Mouse (Mus musculus) adrenal gland, adult 18-20 months (tissue): Measurements from ENCODE around the gene Slco2b1. TPM values are rescaled to one million over a fixed set of nuclear protein-coding genes. Genes with fewer than 3 reads are reported as not detected.
"Not testable (repeated sequence)": the region's sequence is repeated elsewhere in the genome, so short reads cannot be mapped to it uniquely, and the experiment has no call there.

ENCODE experiments used
- DNase-seq, 2 experiments: peaks; one replicate each; pipeline ENCODE4 v3.0.0; 2021 to 2022; ENCODE audit warnings: low spot score in 2 of 2
- total RNA-seq, 2 experiments: library from RNA; stranded (reverse); gene quantifications; 1 replicate in 1 of 2; 2 replicates in 1 of 2; pipeline ENCODE4 v1.2.3; 2021

The Slco2b1 gene
- total RNA-seq, 2 experiments from 2014 or later, result 21.0 to 25.3 TPM

DNA sequence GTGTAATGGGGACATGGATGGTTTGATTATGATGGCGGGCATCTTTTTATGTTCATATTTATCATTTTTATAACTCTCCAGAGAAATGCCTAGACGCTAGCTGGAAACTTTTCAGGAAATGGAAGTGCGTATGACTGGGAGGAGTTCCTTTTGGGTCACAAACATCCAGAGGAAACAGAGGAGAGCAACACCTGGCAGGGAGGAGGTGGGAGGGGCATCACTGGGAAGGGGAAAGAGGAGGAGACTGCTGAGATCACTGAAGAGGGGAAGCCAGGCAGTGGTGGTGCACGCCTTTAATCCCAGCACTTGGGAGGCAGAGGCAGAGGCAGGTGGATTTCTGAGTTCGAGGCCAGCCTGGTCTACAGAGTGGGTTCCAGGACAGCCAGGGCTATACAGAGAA, 16.7 kb downstream of the Slco2b1 start:
- not testable (repeated sequence) for DNase-seq

DNA sequence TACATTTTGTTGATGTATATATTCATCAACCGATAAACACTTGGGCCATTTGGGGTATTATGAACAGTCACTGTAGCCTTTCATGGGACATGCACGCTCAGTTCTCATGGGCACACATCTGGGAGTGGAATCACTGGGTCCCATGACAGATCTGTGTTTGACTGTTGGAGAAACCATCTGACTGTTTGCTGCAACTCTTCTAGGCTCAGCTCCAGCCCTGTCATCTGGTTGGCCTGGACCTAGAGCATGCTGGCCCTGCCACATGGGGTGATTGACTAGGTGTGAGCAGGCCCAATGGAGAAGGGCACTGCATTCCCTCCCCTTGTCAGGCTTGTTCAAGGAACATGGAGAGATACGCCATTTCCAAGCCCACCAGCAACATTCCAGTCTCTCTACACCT, 17.2 kb downstream of the Slco2b1 start:
- no peak for DNase-seq

DNA sequence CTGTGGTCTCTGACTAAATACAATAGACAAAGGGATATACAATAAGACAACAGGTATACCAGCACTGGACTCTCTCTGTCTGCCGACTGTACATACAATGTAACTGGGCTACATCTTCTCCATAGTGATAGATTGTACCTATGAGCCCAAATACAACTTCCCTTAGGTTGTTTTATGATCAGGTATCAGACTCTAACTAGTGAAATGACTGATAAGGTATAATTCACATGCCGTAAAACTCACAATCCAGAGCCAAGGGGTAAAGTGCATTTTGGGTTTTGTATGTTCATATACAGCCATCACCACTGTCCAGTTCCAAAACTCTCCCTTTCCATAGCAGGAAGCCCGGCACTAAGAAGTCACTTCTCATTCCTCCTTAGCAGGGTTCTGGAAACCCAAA, 17.8 kb downstream of the Slco2b1 start:
- no peak for DNase-seq

DNA sequence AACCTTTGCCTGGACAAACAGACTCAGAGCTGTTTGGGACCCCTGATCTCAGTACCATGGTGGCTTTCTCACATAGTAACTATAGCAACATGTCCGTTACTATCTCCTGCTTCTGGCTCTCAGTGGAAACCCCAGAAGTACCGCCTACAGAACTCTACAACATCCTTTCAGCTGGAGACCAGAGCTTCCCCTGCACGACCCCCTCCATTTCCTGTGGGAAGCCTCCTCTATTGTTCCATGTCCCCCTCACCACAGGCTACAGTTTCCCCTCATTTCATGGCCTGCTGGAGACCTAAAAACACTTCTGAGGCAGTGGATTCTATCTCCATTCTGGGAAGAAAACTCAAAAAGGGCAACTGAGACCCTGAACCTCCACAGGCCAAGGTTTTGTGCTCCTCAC, 18.7 kb downstream of the Slco2b1 start:
- no peak for DNase-seq

DNA sequence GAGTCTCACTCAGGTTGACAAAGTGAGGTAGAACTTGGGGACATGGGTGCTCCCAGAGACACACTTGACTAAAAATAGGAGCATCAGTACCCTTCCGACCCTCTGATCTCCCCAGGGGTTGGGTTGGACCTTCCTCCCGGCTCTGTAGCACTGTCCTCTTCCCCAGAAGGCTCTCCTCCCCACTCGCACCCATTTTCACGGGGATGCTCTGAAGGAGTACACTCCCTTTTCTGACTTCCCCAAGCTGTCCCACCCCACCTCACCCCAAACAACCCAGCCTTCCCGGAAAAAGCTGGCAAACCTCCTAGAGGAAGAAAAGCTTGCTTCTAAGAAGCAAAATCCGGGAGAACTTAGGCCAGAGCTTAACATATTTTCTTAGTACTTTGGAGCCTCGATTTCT, 20.3 kb downstream of the Slco2b1 start:
- DNase-seq, result no peak

DNA sequence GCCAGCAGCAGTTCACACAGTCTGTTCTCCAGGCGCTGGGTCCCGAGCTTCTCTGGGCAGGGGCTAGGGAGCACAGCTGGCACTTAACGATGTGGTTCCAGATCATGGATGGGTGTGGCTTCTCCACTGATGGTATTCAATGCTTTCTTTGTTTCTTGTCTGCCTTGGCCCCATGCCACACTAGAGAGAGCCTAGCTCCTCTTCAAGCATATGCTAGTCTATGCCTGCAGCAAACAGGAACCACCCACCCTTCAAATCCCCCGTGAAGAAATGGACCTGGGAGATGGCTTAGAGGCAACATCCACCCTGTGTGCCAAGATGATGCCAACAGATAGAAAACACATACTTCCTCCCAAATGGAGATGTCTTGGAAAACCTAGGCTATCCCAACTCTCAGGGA, 27.1 kb downstream of the Slco2b1 start:
- no peak for DNase-seq

DNA sequence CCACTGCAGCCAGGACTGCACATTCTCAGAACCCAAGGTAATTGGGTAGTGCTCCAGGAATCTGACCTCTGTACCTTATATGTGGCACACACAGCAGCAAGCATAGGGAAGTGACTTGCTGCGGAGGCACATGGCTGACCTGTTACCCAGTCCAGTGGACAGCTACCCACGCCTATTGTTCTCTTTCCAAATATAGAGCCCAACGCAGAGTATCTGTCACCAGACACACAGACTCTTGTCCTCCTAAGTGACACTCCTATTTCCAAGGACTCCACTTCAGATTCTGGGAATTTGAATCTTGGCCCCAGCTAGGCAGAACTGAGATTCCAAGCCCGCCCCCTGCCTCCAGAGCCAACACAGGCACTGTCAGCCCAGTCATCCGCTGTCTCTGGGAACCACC, 30.4 kb downstream of the Slco2b1 start:
- DNase-seq, result no peak

DNA sequence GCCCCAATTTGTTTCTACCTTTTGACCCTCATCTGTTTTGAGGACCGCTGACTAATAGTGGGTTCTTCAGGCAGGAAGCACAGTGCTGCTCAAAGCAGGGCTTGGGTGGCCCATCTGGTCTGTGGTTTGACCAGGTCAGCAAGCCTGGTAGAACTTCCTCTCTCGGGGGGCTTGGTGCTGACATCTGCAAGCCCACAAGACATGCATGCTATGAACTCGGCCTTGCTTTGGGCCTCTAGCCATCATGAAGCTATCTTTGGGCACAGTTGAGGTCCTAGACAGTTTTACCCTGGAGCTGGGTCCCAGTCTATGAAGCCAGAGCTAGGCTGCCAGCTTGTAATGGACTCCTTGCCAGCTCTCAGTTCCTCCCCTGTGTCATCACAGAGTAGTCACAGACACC, 36.2 kb downstream of the Slco2b1 start:
- no peak for DNase-seq

DNA sequence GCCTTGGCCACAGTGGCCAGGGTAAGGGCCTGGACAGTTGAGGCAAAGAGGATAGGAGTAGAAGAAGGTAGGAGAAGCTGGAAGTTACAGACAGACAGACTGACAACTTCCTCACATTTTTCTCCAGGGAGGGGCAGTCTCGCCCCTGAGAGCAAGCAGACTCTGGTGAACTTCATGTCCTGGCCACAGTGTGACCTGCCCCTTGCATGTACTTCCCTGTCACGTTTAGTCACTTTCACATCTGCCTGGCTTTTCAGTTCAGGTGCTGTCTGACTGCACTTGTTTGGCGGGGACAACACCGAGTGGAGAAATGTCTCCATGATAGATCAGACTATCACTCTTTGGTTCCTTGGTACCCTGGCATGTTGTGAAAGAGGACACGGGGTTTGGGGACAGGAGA, 36.9 kb downstream of the Slco2b1 start:
- no peak for DNase-seq

DNA sequence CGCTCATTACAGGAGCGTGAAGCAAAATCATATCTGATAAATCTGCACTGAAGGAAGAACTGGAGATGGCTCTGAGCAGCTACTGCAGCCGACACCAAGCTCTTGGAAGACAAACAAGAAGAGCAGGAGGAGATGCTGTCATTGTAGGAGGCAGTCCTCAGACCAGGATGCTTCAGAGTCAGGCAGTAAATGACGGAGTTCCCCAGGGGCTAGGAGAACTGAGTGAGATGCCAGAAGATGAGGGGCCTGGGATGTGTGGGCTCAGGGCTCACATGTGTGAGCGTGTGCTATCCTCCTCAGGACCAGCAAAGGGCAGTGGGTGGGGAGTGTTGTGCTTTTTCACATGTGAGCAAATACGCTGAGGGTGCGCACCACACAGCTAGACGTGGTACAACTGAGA, 38.0 kb downstream of the Slco2b1 start:
- no peak for DNase-seq

DNA sequence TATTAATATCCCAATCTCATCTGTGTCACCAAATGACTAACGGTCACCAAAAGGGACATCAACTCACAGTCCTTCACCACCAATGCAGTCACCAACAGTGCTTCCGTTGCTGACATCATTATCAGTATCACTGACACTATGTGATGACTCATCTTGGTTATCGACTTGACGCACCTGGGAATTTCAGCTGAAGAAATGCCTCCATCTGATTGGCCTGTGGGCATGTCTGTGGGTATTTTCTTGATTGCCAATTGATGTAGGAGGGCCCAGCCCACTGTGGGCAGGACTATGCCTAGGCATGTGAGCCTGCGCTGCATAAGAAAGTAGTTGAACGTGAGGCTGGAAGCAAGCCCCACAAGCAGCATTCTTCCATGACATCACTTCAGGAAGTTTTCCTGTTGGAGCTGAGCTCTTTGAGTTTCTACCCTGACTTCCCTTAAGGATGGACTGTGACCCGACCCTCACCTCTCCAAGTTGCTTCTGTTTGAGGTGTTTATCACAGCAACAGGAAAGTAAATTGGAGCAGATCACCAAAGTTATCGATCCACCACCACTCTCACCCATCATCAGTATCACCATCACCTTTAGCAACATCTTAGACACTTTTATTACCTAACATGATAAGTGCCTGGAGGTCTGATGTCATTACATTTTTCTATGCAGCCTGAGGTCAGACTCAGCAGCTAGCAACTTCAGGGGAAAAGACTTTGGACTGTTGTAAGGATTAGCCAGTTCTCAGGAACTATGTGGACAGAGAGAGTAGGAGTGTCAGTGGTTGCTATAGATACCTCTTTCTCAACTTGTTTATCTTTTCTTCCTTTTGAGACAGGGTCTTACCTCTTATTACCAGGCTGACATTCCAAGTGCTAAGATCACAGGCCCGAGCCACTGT, 39.4 kb downstream of the Slco2b1 start:
- DNase-seq, result no peak

DNA sequence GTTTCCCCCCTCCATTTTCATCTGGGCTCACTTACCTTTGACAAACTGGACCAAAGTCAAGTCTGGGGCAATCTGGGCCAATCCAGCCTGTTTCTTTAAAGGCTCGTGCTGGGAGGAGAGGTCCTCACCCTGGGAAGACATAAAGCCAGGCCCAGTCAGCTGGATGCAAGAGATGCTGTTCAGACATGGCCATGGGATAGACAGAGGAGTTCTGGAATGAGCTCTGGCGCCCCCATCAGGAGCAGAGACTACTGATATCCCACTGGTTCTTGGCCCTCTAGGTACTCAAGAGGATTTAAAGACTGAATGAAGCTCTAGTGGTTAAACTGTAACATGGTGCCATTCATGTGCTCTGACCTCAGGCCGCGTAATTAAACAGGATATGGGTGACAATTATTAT, 40.2 kb downstream of the Slco2b1 start:
- no peak for DNase-seq

DNA sequence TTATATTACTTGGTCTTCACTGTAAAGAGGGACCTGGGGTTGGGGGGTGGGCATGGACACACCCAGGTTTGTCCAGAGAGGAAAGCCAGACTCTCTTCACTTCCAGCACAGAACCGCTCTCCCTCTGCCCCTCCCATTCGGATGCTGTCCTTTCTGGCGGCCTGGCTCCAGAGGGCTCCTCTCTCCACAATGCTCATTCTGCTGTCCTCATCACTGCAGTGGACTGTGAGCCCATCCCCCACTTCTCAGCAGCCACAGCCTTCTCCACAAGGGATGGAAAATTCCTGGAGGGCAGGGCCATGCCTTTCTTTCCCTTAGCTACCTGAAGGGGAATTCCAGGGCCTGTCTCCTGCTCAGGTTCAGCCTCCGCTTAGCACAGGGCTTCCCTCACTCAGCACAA, 42.3 kb downstream of the Slco2b1 start:
- DNase-seq, result peak in 1 of 2 experiments; percentile 45

DNA sequence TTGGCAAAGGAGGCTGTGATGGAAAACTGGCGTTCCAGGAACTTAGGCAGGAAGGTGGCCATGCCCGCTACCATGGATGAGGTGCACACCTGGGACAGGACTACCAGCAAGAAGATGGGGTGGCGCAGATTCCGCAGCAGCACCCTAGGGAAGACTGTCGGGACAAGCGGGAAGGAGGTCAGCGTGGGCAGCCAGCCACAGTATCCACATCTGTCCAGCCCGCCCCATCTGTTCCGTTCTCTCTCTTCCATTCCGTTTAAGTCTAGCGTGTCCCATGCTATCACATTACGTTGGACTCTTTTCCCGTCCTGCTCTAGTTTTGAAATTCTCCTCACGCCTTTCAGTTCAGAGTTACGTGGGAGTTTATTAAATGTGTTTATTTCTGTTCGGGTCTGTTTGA, 44.0 kb downstream of the Slco2b1 start:
- no peak for DNase-seq

DNA sequence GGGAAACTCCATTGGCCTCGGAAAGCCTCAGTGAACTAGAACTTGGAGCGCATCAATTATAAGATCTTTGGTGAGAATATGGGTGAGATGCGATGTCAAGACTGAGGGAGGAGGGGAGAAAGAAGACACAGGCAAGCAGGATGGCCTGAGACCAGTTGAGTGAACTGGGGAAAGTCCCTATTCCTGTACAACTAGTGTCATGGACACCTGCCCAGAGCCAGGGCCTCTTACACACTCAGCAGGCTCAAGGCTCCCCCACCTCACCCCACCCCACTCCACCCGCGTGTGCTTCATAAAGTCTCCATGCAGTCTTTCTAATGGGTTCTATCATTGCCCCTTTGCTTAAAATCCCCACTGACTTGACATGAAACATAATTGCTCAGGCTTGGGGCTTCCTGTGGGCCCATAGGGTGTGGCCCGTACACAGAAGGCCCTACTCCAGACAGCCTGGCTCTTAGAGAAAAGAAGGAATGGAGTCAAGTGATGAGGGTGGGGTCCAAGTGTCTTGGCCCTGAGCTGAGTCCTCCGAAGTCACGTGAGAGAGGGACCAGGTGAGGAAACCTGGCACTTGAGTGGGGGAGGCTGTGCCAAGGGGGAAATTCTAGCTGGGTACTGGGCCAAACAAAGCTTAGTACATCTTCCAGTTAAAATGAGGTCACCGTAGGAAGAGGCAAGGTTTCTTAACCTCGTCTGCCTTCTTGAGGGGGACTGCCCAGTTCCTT, 45.2 kb downstream of the Slco2b1 start:
- no peak for DNase-seq

DNA sequence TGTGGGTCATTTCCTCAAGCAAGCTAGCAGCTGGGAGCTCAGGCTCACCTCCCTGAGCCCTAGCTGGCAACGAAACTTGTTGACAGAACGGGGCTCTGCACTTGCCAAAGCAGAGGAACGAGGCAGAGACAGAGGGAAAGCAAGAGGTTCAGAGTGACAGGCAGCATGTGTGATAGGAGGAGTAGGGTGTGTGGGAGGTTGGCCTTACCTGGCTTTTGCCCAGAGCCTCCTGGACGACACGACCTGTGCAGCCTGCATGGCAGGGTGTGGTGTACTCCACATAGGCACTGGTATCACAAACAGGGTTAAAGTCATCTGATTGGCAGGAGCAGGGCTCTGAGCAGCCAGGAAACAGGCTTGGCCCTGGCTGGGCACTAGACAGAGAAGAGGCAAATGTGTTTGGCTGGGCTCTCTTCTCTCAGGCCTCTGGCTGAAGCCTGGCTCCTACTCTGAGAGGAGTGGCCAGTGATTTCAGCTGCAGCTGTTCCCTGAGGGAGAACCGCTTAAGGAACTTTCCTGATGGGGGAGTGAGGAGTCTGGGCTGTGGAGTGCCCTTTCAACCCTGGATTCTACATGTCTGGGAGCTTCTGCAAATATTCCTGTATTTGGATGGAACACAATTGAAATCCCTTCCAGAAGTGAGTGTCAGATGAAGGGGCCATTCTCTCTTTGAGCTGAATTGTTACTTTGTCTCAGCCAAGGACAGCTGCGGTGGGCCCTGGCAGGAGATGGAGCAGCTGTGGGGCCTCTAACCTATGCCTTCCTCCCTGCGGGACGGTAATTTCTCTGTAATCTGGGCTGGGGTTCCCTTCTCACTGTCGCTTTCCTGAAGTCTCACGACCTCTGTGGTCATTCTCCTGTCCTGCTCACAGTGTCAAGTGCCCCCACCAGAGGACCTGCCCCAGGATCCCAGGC, 46.3 kb downstream of the Slco2b1 start:
- DNase-seq, result no peak

DNA sequence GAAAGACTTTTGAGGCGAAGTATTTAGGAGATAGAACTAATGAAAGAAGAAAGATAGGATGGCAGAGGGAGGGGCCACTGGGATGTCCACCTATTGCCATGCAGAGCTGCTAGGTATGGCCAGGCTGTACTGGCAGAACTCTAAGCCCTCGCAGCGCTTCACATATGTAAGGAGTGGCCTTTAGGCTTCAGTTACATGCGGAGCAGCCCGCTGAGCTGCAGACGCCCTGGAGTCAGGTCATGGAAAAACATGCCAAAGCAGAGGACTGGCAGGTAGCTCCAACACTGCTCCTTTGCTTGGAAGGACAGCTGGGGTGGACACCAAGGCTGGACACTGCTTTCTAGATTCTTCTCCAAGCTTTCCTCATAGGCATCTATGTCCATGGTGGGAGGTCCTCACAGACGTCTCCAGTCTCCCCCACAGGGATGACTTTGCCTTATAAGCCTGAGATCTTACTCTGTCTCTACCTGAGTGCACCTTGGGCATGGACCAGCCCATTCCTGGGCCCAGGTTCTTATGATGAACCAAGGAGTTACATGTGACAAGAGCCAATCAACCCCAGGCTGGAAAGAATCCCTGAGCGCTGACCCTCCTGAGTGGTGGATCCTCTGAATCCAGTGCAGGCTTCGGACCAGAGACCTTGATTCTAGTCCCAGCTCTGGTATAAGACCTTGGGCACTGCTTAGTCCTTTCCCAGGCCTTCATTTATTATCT, 47.5 kb downstream of the Slco2b1 start:
- no peak for DNase-seq

DNA sequence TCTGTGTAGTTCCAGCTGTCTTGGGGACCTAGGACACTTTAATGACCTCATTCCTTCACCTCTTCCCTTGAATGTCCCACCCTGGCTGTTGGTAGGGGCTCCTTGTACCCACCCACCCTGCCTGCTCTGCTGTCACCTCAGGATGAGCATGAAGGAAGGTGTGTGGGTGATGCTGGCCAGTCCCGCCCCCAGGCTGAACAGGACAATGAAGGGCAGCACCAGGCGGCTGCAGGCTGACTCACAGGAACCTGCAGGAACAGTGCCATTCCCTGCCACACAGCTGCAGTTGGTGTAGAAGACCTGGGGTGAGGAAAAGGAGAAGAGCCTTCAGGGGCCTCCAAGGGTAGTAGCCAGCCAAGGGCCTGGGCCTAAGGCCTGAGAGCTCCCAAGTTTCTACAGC, 48.8 kb downstream of the Slco2b1 start:
- no peak for DNase-seq

DNA sequence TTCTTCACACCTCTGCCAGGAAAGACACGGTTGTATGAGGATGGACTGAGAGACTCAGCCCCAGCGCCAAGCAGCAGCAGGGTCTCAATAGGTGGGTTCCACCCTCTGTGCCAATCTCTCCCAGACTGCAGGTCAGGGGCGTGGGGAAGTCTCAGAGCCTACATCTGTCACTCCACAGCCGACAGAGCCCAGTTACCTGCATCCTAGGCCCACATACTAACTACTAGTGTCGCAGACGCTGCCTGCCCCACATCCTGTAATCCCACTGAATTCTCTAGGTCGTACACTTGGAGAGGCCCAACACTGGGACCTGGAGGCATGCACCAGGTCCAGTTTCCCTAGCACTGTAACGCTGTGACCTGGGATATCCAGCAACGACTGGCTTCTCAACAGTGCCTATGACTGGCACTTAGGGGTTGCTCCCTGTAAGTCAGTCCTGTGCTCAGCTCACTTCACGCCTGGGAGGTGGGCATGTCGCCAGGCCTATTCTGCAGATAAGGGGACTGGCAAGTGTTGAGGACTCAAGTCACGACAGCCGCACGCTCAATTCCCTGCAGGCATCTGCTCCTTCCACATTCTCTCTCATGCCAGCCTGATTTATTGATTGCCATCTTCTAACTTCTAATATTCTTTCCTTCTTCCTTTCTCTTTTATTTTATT, 49.4 kb downstream of the Slco2b1 start:
- DNase-seq, result no peak

DNA sequence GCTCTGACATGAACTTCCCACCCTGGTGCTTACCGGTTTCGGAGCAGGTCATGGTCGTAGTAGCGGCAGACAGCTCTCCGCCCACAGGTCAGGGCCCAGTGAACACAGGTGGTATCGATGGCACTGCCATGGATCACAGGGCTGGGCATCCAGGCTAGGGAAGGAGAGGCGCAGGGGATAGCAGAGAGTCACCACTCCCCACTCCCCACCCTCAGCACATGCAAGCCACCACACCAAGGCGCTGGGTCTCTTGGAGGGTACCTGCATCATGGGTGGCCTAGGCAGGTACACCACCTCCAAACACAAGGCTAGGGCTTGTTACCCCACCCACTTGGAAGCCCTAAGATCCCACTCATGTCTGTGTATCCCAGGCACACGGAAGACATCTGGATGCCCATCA, 50.1 kb downstream of the Slco2b1 start:
- no peak for DNase-seq
